Mouse (Mus musculus): ENCODE results near the gene Rom1. TPM values are rescaled to one million over a fixed set of nuclear protein-coding genes. Genes with fewer than 3 reads are reported as not detected.
"Not testable (repeated sequence)": the region's sequence is repeated elsewhere in the genome, so short reads cannot be mapped to it uniquely, and the experiment has no call there.

Rom1 gene
- polyA plus RNA-seq, 1 experiment from 2014 or later = 2.7 TPM

DNA sequence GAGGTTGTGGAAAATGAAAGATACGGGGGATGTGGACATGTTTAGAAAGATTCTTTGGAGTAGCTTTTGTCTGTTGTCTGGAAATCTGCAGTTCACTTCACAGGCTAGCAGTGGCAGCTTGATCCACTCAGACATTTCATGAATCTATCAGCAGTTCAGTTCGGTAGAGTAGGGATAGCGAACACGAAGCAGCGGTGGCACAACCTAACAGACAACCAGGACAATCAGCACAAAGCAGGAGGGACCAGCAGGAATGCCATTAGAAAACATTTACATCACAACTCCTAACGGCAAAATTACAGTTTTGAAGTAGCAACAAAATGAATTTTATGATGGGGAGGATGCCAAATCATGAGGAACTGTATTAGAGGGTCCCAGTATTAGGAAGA, 9.5 kb downstream of the Rom1 start:
- WGBS = 65% methylated on average over 6 of the region's 6 CpGs
- H3K9ac ChIP-seq = 0 out of 2 replicates have a peak overlapping the region, but pooled peaks have one; percentile 85
- no peak for ATAC-seq

DNA sequence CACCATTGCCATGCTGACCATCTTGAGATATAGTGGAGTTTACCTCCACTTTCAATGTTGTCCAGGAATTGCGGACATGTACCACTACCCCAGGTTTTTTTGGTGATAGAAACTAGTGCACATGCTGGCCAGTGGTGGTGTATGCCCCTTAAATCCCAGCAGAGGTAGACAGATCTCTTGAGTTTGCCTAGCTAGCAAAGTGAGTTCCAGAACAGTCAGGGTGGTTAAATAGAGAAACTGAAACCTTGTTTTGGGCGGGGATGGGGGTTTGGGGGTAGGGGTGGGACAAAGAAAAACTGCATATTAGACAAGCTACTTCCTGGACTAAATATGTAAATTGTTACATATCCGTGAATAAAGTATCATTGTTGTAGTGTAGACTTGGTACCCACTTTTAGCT, 10.2 kb downstream of the Rom1 start:
- Histone ChIP-seq H3K4me3 (replicated peaks) (no peak overlapping the region), H3K27me3 (replicated peaks) (no peaks in the 10 kb centered on the region), H3K27ac (no peak overlapping the region), H3K4me2 (replicated peaks) (no peak overlapping the region), H3K9me3 (no peaks in the 10 kb centered on the region), H3K4me1 (replicated peaks) (no peaks in the 10 kb centered on the region; the same call in 1 of the 2 replicates), H3K36me3 (peaks cover 25% of the 10 kb centered on the region), H3K9ac (no peak overlapping the region)
- ATAC-seq = no peak
- 89% methylated on average over 3 of the region's 3 CpGs for WGBS

More for the DNA sequence above, 9.5 kb downstream of the Rom1 start:
- H3K4me3 ChIP-seq (replicated peaks) = no peak overlapping the region; the same call in 1 of the 2 replicates
- no peaks in the 10 kb centered on the region for H3K27me3 ChIP-seq (replicated peaks)
- no peaks in the 10 kb centered on the region for H3K9me3 ChIP-seq
- peaks cover 19% of the 10 kb centered on the region for H3K36me3 ChIP-seq
- peak overlapping the region; percentile 75 for H3K4me2 ChIP-seq (replicated peaks)
- H3K4me1 ChIP-seq (replicated peaks) = no peaks in the 10 kb centered on the region; the same call in 1 of the 2 replicates
- peak overlapping the region; percentile 92 for H3K27ac ChIP-seq

DNA sequence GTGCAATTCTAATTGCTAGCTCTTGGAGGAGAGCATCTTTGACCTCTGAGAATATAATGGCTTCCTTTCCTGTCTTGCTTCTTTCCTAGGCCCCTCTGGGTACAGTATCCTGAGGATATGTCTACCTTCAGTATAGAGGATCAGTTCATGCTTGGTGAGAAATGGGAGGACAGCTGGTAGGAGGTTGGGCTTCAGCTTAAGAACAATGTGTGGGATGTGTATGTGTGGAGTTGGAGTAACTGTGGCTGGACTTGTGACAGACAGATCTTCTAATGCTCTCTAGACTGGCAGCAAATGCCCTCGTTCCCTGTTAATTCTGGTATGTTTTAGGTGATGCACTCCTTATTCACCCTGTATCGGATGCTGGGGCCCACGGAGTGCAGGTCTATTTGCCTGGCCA, 14.9 kb downstream of the Rom1 start:
- Histone ChIP-seq H3K4me2 (replicated peaks) (no peak overlapping the region), H3K4me3 (replicated peaks) (no peak overlapping the region), H3K4me1 (replicated peaks) (no peaks in the 10 kb centered on the region), H3K36me3 (peaks cover 62% of the 10 kb centered on the region), H3K9me3 (no peaks in the 10 kb centered on the region), H3K27me3 (replicated peaks) (no peaks in the 10 kb centered on the region), H3K27ac (no peak overlapping the region), H3K9ac (no peak overlapping the region)
- 95% methylated on average over 3 of the region's 3 CpGs for WGBS
- ATAC-seq = no peak

DNA sequence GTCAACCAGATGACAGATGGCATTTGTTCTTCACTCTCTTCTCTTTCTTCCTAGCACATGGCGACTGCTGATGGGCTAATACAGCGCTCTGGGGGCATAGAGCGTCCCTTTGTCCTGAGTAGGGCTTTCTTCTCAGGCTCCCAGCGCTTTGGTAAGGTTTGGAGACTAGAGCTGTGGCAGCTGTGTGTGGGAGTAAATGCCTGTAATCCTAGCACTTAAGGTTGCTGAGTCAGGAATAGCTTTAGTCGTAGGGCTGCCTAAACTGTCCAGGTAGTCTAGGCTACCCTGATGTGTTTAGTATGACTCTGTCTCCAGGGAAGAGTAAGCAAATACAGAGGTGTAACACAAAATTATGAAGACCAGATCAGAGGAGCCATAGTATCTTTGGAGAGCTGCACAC, 17.3 kb downstream of the Rom1 start:
- Histone ChIP-seq H3K27me3 (replicated peaks) (no peaks in the 10 kb centered on the region), H3K4me3 (replicated peaks) (no peak overlapping the region), H3K27ac (no peak overlapping the region), H3K4me1 (replicated peaks) (no peaks in the 10 kb centered on the region), H3K9ac (no peak overlapping the region), H3K36me3 (peaks cover 81% of the 10 kb centered on the region), H3K4me2 (replicated peaks) (no peak overlapping the region), H3K9me3 (no peaks in the 10 kb centered on the region)
- no peak for ATAC-seq
- 92% methylated on average over 5 of the region's 5 CpGs for WGBS

DNA sequence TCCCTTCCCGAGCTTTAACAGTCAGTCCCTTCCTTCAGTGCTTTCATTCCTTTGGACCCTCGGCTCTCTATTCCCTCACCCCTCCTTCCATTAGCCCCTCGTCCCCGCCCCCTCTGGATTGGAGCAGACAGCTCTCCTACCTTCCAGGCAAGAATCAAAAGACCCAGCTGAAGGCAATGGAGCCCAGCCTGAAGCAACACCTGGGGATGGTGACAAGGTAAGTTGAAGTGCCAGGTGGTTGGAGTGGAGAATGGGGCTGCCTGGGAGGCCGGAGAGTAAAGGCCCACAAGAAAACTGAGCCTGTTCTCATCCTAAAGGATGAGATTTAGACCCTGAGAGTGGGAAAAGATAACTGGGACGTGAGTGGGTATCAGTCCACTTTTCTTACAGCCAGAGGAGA, 20.6 kb downstream of the Rom1 start:
- Histone ChIP-seq H3K9ac (no peak overlapping the region), H3K4me3 (replicated peaks) (no peak overlapping the region), H3K27me3 (replicated peaks) (no peaks in the 10 kb centered on the region), H3K9me3 (no peaks in the 10 kb centered on the region), H3K4me1 (replicated peaks) (no peaks in the 10 kb centered on the region), H3K4me2 (replicated peaks) (no peak overlapping the region), H3K36me3 (peaks cover 69% of the 10 kb centered on the region), H3K27ac (no peak overlapping the region)
- ATAC-seq = no peak
- 90% methylated on average over 6 of the region's 6 CpGs for WGBS

DNA sequence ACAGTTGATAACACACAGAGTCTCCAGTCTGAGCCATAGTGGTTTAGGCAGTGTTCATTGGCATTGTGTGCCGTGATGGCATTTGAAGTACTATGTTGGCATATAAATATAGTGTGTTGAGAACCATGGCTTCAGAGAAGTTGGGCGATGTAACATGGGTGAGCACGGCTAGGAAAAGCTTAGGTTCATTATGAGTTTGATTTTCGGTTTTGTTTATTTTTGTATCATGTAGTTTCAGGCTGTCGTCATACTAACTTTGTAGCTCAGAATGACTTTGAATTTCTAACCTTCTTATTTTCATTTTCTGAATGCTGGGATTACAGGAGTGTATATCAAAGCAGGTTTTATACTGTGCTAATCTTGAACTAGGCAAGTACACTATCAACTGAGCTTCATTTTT, 25.7 kb downstream of the Rom1 start:
- no peaks in the 10 kb centered on the region for H3K27me3 ChIP-seq (replicated peaks)
- no peak overlapping the region for H3K27ac ChIP-seq
- H3K9ac ChIP-seq = no peak overlapping the region
- no peak for ATAC-seq
- WGBS = 95% methylated on average over 5 of the region's 5 CpGs
- H3K4me3 ChIP-seq (replicated peaks) = no peak overlapping the region
- H3K4me2 ChIP-seq (replicated peaks) = no peak overlapping the region
- H3K36me3 ChIP-seq = peaks cover 32% of the 10 kb centered on the region
- H3K9me3 ChIP-seq = no peaks in the 10 kb centered on the region
- no peaks in the 10 kb centered on the region for H3K4me1 ChIP-seq (replicated peaks)

DNA sequence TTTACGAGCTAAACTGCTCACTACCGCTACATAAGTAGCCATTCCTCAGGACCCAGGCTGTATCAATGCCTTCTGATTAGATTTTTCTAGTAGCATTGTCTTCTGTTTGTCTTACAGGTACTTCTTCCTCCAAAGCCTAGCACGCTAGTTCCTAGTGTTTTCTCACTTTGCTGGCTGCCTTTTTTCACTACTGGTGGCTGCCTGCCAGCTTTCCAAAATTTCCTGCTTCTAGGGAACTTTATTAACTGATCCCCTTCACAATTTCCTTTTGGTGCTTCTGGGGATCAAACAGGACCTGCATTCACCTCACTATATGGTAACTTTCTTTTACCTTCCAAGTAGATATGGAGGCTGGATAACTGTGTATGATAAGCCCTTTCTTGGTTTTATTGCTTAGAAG, 30.1 kb downstream of the Rom1 start:
- H3K27me3 ChIP-seq (replicated peaks) = no peaks in the 10 kb centered on the region
- peaks cover 13% of the 10 kb centered on the region; the same call in 1 of the 2 replicates for H3K36me3 ChIP-seq
- H3K9me3 ChIP-seq = no peaks in the 10 kb centered on the region
- ATAC-seq = no peak
- no peak overlapping the region for H3K27ac ChIP-seq
- 27% methylated on average over 3 of the region's 3 CpGs for WGBS
- H3K4me3 ChIP-seq (replicated peaks) = peak overlapping the region; percentile 87
- H3K4me2 ChIP-seq (replicated peaks) = peak overlapping the region; percentile 66
- peak overlapping the region; percentile 94 for H3K9ac ChIP-seq
- H3K4me1 ChIP-seq (replicated peaks) = peaks cover 17% of the 10 kb centered on the region

DNA sequence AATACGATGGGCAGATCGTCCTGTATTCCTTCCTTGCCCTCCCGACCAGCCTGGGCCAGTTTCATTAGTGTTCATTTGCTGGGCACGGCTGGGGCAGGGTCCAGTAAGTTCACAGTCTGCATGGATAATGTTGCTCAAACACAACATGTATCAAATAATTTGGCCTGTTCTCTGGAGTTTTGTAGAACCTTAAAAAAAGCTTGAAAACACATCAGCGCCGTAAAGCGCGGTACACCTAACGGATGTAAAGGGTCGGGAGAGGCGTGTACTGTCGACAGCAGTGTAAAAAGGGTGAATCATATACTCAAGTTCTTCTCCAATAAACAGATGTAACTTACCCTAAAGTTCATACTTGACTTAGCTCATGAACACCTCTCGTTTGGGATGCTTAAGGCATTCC, 30.6 kb downstream of the Rom1 start:
- H3K4me3 ChIP-seq (replicated peaks) = peak overlapping the region; percentile 87
- ATAC-seq = no peak
- peaks cover 21% of the 10 kb centered on the region for H3K4me1 ChIP-seq (replicated peaks)
- H3K27me3 ChIP-seq (replicated peaks) = no peaks in the 10 kb centered on the region
- no peaks in the 10 kb centered on the region for H3K9me3 ChIP-seq
- H3K9ac ChIP-seq = peak overlapping the region; percentile 94
- H3K27ac ChIP-seq = peak overlapping the region; percentile 87
- peak overlapping the region; percentile 66 for H3K4me2 ChIP-seq (replicated peaks)
- 5% methylated on average over 13 of the region's 13 CpGs for WGBS
- peaks cover 13% of the 10 kb centered on the region; the same call in 1 of the 2 replicates for H3K36me3 ChIP-seq

DNA sequence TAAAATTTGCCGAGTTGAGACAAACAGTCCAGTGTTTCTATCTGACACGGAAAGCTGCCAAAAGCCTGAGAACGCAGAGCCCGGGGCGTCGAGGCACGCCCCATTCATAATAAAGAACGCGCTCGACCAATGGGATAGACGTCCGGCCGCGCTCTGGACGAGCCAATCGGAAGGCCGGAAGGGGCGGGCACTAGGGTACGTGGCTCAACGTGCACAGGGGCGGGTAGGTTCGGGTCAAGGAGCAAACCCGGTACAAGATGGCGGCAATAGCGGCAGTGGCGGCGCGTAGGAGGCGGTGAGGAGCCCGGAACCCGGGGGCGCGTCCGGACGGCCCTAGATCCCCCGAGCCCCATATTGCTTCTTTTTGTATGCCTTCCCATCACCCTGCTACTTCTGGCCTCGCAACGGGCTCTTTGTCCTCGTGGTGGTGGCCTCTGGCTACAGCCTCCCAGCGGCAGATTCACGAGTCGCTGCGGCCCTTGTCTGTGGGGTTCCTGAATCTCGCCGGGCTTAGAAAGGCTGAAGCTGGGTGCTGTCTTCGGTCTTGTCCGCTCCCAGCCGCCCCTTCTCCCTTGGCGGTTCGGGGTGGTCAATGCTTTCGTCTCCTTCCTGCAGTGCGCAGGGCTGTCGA, 31.2 kb downstream of the Rom1 start, which contains the start of gene Ganab:
Ganab (plus strand) TSS at position 207 of the 631 bp plus-strand sequence.
- peak; percentile 99 for ATAC-seq
- no peaks in the 10 kb centered on the region for H3K27me3 ChIP-seq (replicated peaks)
- peak within 1 kb of the TSS; percentile 66 for H3K4me2 ChIP-seq (replicated peaks)
- H3K36me3 ChIP-seq = peaks cover 13% of the 10 kb centered on the region; the same call in 1 of the 2 replicates
- H3K27ac ChIP-seq = peak within 1 kb of the TSS; percentile 91
- under 1% methylated on average over 49 of the region's 53 CpGs for WGBS
- no peaks in the 10 kb centered on the region for H3K9me3 ChIP-seq
- H3K4me1 ChIP-seq (replicated peaks) = peaks cover 22% of the 10 kb centered on the region
- H3K9ac ChIP-seq = peak within 1 kb of the TSS; percentile 94
- H3K4me3 ChIP-seq (replicated peaks) = peak within 1 kb of the TSS; percentile 87

DNA sequence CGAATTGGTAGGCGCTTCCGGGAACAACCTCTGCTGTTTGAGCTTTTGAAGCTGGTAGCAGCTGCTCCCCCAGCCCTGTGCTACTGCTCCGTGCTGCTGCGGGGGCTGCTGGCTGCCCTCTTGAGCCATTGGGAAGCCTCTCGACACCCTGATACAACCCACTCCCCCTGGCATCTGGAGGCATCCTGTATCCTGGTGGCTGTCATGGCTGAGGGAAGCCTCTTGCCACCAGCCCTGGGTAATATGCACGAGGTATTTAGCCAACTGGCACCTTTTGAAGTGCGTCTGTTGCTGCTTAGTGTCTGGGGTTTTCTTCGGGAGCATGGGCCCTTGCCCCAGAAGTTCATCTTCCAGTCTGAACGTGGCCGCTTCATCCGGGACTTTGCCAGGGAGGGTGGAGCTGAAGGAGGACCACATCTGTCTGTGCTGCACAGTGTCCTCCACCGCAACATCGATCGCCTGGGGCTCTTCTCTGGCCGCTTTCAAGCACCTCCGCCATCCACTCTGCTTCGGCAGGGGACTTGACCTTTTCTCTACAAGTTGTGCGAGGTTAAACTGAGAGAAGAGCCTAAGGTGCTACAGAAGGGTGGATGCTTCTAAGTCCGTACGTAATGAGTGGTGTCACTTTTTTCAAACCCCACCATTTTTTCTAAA, 31.8 kb downstream of the Rom1 start:
- Histone ChIP-seq H3K4me1 (replicated peaks) (peaks cover 22% of the 10 kb centered on the region), H3K4me3 (replicated peaks) (peak overlapping the region; percentile 87), H3K9ac (peak overlapping the region; percentile 53), H3K27ac (peak overlapping the region; percentile 91), H3K36me3 (peaks cover 12% of the 10 kb centered on the region; the same call in 1 of the 2 replicates), H3K4me2 (replicated peaks) (peak overlapping the region; percentile 64)
- peak; percentile 60 for ATAC-seq
- whole genome bisulfite sequencing = 20% methylated on average over 21 of the region's 21 CpGs
- H3K9me3 ChIP-seq; H3K27me3 ChIP-seq (replicated peaks): not testable (repeated sequence)

DNA sequence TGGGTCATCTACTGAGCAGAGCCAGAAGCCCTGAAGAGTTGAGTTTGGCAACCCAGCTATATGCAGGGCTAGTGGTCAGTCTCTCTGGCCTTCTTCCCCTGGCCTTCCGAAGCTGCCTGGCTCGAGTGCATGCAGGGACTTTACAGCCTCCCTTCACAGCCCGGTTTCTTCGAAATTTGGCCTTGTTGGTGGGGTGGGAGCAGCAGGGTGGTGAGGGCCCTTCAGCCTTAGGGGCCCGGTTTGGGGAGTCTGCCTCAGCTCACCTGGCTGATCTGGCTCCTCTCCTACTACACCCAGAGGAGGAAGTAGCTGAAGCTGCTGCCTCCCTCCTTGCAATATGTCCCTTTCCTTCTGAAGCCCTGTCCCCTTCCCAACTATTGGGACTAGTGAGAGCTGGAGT, 32.9 kb downstream of the Rom1 start:
- not testable (repeated sequence) for H3K9me3 ChIP-seq; H3K27ac ChIP-seq; H3K4me3 ChIP-seq (replicated peaks); ATAC-seq; H3K36me3 ChIP-seq; H3K27me3 ChIP-seq (replicated peaks)
- Histone ChIP-seq H3K4me1 (replicated peaks) (peaks cover 22% of the 10 kb centered on the region), H3K4me2 (replicated peaks) (peak overlapping the region; percentile 64; the same call in 1 of the 2 replicates), H3K9ac (peak overlapping the region; percentile 53; the same call in 1 of the 2 replicates)
- WGBS = 73% methylated on average over 5 of the region's 5 CpGs

DNA sequence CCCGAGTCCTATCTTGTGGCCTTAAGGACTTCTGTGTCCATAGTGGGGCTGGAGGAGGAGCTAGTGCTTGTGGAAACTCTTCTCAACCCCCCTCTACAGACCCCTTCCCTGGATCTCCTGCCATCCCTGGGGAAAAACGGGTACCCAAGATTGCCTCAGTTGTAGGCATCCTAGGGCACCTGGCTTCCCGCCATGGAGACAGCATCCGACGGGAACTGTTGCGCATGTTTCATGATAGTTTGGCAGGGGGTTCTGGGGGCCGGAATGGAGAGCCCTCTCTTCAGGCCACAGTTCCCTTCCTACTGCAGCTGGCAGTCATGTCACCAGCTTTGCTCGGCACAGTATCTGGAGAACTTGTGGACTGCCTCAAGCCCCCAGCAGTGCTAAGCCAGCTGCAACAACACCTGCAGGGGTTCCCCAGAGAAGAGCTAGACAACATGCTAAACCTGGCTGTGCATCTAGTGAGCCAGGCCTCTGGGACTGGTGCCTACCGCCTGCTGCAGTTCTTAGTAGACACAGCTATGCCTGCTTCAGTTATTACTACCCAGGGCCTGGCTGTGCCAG, 33.7 kb downstream of the Rom1 start:
- no peak overlapping the region; the same call in 1 of the 2 replicates for H3K9ac ChIP-seq
- H3K4me2 ChIP-seq (replicated peaks) = no peak overlapping the region; the same call in 1 of the 2 replicates
- no peaks in the 10 kb centered on the region for H3K9me3 ChIP-seq
- H3K27ac ChIP-seq = no peak overlapping the region
- 95% methylated on average over 9 of the region's 9 CpGs for WGBS
- no peak for ATAC-seq
- no peaks in the 10 kb centered on the region for H3K27me3 ChIP-seq (replicated peaks)
- H3K36me3 ChIP-seq = peaks cover 9% of the 10 kb centered on the region; the same call in 1 of the 2 replicates
- no peak overlapping the region for H3K4me3 ChIP-seq (replicated peaks)
- peaks cover 22% of the 10 kb centered on the region for H3K4me1 ChIP-seq (replicated peaks)
